17 mouse cellular contexts compared by ENCODE assay signal in genomic region chr19:49563612-49564256, GRCm38 (mm10).
"Had no signal": no experiment of that assay in that cellular context is flagged by ENCODE, and none has a peak within 500 bp of the region (broad histone marks: within the 10 kb centered on the region; RNA-seq: fewer than 3 reads in every experiment).

No protein-coding gene starts in this region.

- H3K36me3 ChIP-seq: lung, embryonic 15.5 days; midbrain, embryonic 13.5 days; midbrain, embryonic 15.5 days; neural tube, embryonic 12.5 days; stomach, embryonic 15.5 days had no signal

- H3K9ac ChIP-seq: lung, embryonic 15.5 days; midbrain, embryonic 13.5 days; midbrain, embryonic 15.5 days; neural tube, embryonic 12.5 days; stomach, embryonic 15.5 days had no signal

- DNase-seq: lung, adult 2 months; lung, postnatal 14 days; lung, postnatal 36 days; right cerebral cortex, postnatal 14 days; thymus, adult 18-20 months; thymus, postnatal 14 days; thymus, postnatal 36 days had no signal

- H3K4me1 ChIP-seq: lung, embryonic 15.5 days; megakaryocyte, embryonic 14.5 days; midbrain, embryonic 13.5 days; midbrain, embryonic 15.5 days; neural tube, embryonic 12.5 days; stomach, embryonic 15.5 days had no signal

- H3K4me2 ChIP-seq: lung, embryonic 15.5 days; midbrain, embryonic 11.5 days; midbrain, embryonic 13.5 days; midbrain, embryonic 15.5 days; neural tube, embryonic 12.5 days; stomach, embryonic 15.5 days had no signal

- H3K27me3 ChIP-seq: lung, embryonic 15.5 days; megakaryocyte, embryonic 14.5 days; midbrain, embryonic 13.5 days; midbrain, embryonic 15.5 days; neural tube, embryonic 12.5 days; stomach, embryonic 15.5 days had no signal

- H3K27ac ChIP-seq: lung, embryonic 15.5 days; macrophage; midbrain, embryonic 13.5 days; midbrain, embryonic 15.5 days; neural tube, embryonic 12.5 days; stomach, embryonic 15.5 days; stomach, postnatal 0 days had no signal

- ATAC-seq: lung, postnatal 0 days; midbrain, embryonic 13.5 days; midbrain, embryonic 15.5 days had no signal

- H3K9me3 ChIP-seq: lung, embryonic 15.5 days; midbrain, embryonic 13.5 days; midbrain, embryonic 15.5 days; neural tube, embryonic 12.5 days; stomach, embryonic 15.5 days had no signal

- H3K4me3 ChIP-seq: lung, embryonic 15.5 days; megakaryocyte, embryonic 14.5 days; midbrain, embryonic 13.5 days; midbrain, embryonic 15.5 days; neural tube, embryonic 12.5 days; stomach, embryonic 15.5 days had no signal
